Mouse (Mus musculus): ENCODE data around the gene Bahd1. TPM values are rescaled to one million over a fixed set of nuclear protein-coding genes. Genes with fewer than 3 reads are reported as not detected.

Gene Bahd1
- polyA plus RNA-seq, 1 experiment from 2014 or later, result 1.2 TPM

DNA sequence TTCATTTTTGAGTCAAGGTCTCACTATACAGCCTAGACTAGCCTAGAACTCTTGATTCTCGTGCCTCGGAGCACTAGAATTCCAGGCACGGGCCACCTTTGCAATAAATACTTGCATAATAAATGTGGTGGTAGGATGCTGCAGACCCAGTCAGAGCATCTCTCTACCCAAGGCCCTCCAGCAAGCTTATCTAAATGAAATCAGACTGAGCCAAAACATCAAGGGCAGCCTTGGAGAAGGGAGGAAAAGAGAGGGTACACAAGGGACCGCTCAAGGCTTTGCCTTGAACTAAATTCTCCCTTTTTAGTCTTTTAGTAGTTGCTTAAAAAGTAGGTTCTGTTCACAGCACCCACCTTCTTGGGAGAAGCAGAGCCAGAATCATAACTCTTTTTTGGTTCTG lies 9.0 kb upstream of the Bahd1 start:
- WGBS, result 89% methylated on average over 4 of the region's 4 CpGs
- H3K27me3 ChIP-seq (ENCODE audit: control insufficient read depth, insufficient read depth, low read length), result peaks cover 20% of the 10 kb centered on the region

DNA sequence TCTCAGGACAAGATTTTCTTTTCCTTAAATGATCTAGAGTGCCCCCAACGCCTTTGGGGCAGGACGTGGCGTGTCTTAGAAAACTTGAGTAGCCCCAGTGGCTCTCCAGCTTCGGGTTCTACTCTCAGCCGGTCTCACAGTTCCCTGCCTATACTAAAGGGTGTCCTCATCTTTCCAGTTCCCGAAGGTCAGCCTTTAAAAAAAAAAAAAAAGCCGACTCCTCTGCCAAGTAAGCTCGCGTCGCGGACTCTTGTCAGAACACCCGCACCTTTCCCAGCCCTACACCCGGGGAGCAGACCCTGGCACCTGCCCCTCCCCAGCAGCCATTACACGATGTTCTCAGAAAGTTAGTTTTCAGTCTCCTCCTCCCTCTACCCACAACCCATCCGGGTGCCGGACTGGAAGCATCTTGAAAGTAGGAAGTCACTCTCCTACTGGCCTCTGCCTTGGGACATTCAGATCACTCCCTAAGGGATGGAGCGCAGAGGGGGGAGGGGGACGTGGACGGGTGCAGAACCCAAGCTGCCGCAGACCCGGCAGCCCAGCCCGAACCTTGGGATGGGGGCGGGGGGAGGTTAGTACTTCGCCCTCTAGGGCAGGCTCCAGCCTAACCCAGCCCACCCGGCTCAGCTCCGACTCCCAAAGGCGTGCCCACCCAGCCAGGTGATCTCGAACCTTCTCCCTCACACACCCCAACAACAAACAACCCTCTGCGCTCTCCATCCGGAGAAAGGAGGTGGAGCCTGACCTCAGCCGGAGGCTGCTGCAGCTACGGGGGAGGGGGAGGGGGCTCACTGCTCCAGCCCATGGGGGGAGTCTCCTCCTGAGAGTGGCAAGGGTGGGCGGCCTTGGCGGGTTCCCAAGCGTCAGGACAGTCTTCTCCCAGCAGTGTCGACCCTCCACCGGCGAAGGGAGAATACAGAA lies 3.9 kb upstream of the Bahd1 start:
- peak; percentile 3; the same call in 1 of the 2 replicates for ATAC-seq (replicated peaks; ENCODE audit: insufficient number of reproducible peaks, low FRiP score, low TSS enrichment, low read depth)
- Histone ChIP-seq H3K9ac (replicated peaks; ENCODE audit: low read length) (peak overlapping the region; percentile 43), H3K4me3 (ENCODE audit: low read depth, low read length) (peak overlapping the region; percentile 45), H3K27me3 (ENCODE audit: control insufficient read depth, insufficient read depth, low read length) (peaks cover 59% of the 10 kb centered on the region), H3K4me1 (ENCODE audit: control insufficient read depth, insufficient read depth, low read length) (peaks cover 21% of the 10 kb centered on the region), H3K4me2 (ENCODE audit: low read depth, low read length) (peak overlapping the region; percentile 83), H3K9me3 (replicated peaks; ENCODE audit: control insufficient read depth, low read length) (no peaks in the 10 kb centered on the region), H3K27ac (replicated peaks; ENCODE audit: low read depth, low read length) (no peak overlapping the region), H3K36me3 (replicated peaks; ENCODE audit: control insufficient read depth, insufficient read depth, low read depth, low read length) (no peaks in the 10 kb centered on the region)
- WGBS, result under 1% methylated on average over 38 of the region's 38 CpGs
- peak; percentile 50 for DNase-seq (ENCODE audit: low spot score)

More for the DNA sequence above, 9.0 kb upstream of the Bahd1 start:
- DNase-seq (ENCODE audit: low spot score) (no peak), ATAC-seq (replicated peaks; ENCODE audit: insufficient number of reproducible peaks, low FRiP score, low TSS enrichment, low read depth) (no peak)
- no peak overlapping the region for H3K27ac ChIP-seq (replicated peaks; ENCODE audit: low read depth, low read length)
- no peaks in the 10 kb centered on the region for H3K36me3 ChIP-seq (replicated peaks; ENCODE audit: control insufficient read depth, insufficient read depth, low read depth, low read length)
- no peaks in the 10 kb centered on the region for H3K9me3 ChIP-seq (replicated peaks; ENCODE audit: control insufficient read depth, low read length)
- H3K4me3 ChIP-seq (ENCODE audit: low read depth, low read length), result no peak overlapping the region
- H3K4me2 ChIP-seq (ENCODE audit: low read depth, low read length), result no peak overlapping the region
- H3K9ac ChIP-seq (replicated peaks; ENCODE audit: low read length), result no peak overlapping the region
- H3K4me1 ChIP-seq (ENCODE audit: control insufficient read depth, insufficient read depth, low read length), result peaks cover under 1% of the 10 kb centered on the region; the same call in 1 of the 2 replicates

GRCm38 (mm10) chr2:118896914-118897291 lies 3.3 kb upstream of the Bahd1 start:
- peaks cover 21% of the 10 kb centered on the region for H3K4me1 ChIP-seq (ENCODE audit: control insufficient read depth, insufficient read depth, low read length)
- peaks cover 59% of the 10 kb centered on the region for H3K27me3 ChIP-seq (ENCODE audit: control insufficient read depth, insufficient read depth, low read length)
- H3K4me3 ChIP-seq (ENCODE audit: low read depth, low read length), result peak overlapping the region; percentile 45
- ATAC-seq (replicated peaks; ENCODE audit: insufficient number of reproducible peaks, low FRiP score, low TSS enrichment, low read depth), result no peak
- H3K4me2 ChIP-seq (ENCODE audit: low read depth, low read length), result peak overlapping the region; percentile 83
- H3K9me3 ChIP-seq (replicated peaks; ENCODE audit: control insufficient read depth, low read length), result no peaks in the 10 kb centered on the region
- H3K27ac ChIP-seq (replicated peaks; ENCODE audit: low read depth, low read length), result no peak overlapping the region
- under 1% methylated on average over 13 of the region's 13 CpGs for WGBS
- peak overlapping the region; percentile 43 for H3K9ac ChIP-seq (replicated peaks; ENCODE audit: low read length)
- no peak for DNase-seq (ENCODE audit: low spot score)
- no peaks in the 10 kb centered on the region for H3K36me3 ChIP-seq (replicated peaks; ENCODE audit: control insufficient read depth, insufficient read depth, low read depth, low read length)

- peaks cover 59% of the 10 kb centered on the region for H3K27me3 ChIP-seq (ENCODE audit: control insufficient read depth, insufficient read depth, low read length)
- no peak overlapping the region for H3K9ac ChIP-seq (replicated peaks; ENCODE audit: low read length)
- no peak overlapping the region for H3K4me3 ChIP-seq (ENCODE audit: low read depth, low read length)
- H3K36me3 ChIP-seq (replicated peaks; ENCODE audit: control insufficient read depth, insufficient read depth, low read depth, low read length), result no peaks in the 10 kb centered on the region
- no peak for ATAC-seq (replicated peaks; ENCODE audit: insufficient number of reproducible peaks, low FRiP score, low TSS enrichment, low read depth)
- no peaks in the 10 kb centered on the region for H3K9me3 ChIP-seq (replicated peaks; ENCODE audit: control insufficient read depth, low read length)
- WGBS, result under 1% methylated on average over 7 of the region's 7 CpGs
- H3K27ac ChIP-seq (replicated peaks; ENCODE audit: low read depth, low read length), result no peak overlapping the region
- H3K4me1 ChIP-seq (ENCODE audit: control insufficient read depth, insufficient read depth, low read length), result peaks cover 21% of the 10 kb centered on the region
- no peak for DNase-seq (ENCODE audit: low spot score)
- peak overlapping the region; percentile 83 for H3K4me2 ChIP-seq (ENCODE audit: low read depth, low read length)
Observed at GRCm38 (mm10) chr2:118897392-118897791, 2.8 kb upstream of the Bahd1 start.

DNA sequence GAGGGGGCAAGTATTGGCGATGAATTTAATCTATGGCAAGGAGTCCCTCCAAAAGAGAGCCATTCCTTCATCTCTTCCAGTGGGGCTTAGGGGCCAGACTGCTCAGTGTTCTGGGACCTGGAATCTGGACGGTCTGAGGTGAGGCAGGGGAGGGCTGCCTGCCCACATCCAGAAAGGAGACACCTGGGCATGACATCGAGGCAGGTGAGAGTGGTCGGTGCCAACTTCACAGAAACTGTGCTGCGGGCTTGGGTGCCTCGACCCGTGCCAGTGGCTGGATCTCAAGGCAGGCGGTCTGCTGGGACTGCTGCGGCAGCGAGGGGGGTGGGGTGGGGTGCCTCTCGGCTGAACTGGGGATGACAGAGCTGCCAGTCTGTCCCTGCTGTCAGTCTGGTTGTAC lies 2.4 kb upstream of the Bahd1 start:
- Histone ChIP-seq H3K4me1 (ENCODE audit: control insufficient read depth, insufficient read depth, low read length) (peaks cover 21% of the 10 kb centered on the region), H3K4me3 (ENCODE audit: low read depth, low read length) (no peak overlapping the region)
- WGBS, result 2% methylated on average over 11 of the region's 11 CpGs

GRCm38 (mm10) chr2:118898771-118899170 lies 1.4 kb upstream of the Bahd1 start:
- peaks cover 21% of the 10 kb centered on the region for H3K4me1 ChIP-seq (ENCODE audit: control insufficient read depth, insufficient read depth, low read length)
- H3K36me3 ChIP-seq (replicated peaks; ENCODE audit: control insufficient read depth, insufficient read depth, low read depth, low read length), result no peaks in the 10 kb centered on the region
- no peak overlapping the region for H3K4me3 ChIP-seq (ENCODE audit: low read depth, low read length)
- H3K27ac ChIP-seq (replicated peaks; ENCODE audit: low read depth, low read length), result no peak overlapping the region
- H3K27me3 ChIP-seq (ENCODE audit: control insufficient read depth, insufficient read depth, low read length), result peaks cover 63% of the 10 kb centered on the region
- no peak overlapping the region for H3K9ac ChIP-seq (replicated peaks; ENCODE audit: low read length)
- no peaks in the 10 kb centered on the region for H3K9me3 ChIP-seq (replicated peaks; ENCODE audit: control insufficient read depth, low read length)
- ATAC-seq (replicated peaks; ENCODE audit: insufficient number of reproducible peaks, low FRiP score, low TSS enrichment, low read depth), result no peak
- no peak for DNase-seq (ENCODE audit: low spot score)
- no peak overlapping the region for H3K4me2 ChIP-seq (ENCODE audit: low read depth, low read length)
- 0% methylated on average over 4 of the region's 4 CpGs for WGBS

More for the DNA sequence above, 2.4 kb upstream of the Bahd1 start:
- Histone ChIP-seq H3K9ac (replicated peaks; ENCODE audit: low read length) (no peak overlapping the region), H3K4me2 (ENCODE audit: low read depth, low read length) (no peak overlapping the region), H3K9me3 (replicated peaks; ENCODE audit: control insufficient read depth, low read length) (no peaks in the 10 kb centered on the region), H3K27ac (replicated peaks; ENCODE audit: low read depth, low read length) (no peak overlapping the region), H3K27me3 (ENCODE audit: control insufficient read depth, insufficient read depth, low read length) (peaks cover 62% of the 10 kb centered on the region), H3K36me3 (replicated peaks; ENCODE audit: control insufficient read depth, insufficient read depth, low read depth, low read length) (no peaks in the 10 kb centered on the region)
- ATAC-seq (replicated peaks; ENCODE audit: insufficient number of reproducible peaks, low FRiP score, low TSS enrichment, low read depth), result no peak
- no peak for DNase-seq (ENCODE audit: low spot score)

GRCm38 (mm10) chr2:118899306-118899705 lies 871 bp upstream of the Bahd1 start:
- WGBS, result 12% methylated on average over 7 of the region's 7 CpGs
- peaks cover 64% of the 10 kb centered on the region for H3K27me3 ChIP-seq (ENCODE audit: control insufficient read depth, insufficient read depth, low read length)
- no peak for DNase-seq (ENCODE audit: low spot score)
- peaks cover 21% of the 10 kb centered on the region for H3K4me1 ChIP-seq (ENCODE audit: control insufficient read depth, insufficient read depth, low read length)
- H3K9me3 ChIP-seq (replicated peaks; ENCODE audit: control insufficient read depth, low read length), result no peaks in the 10 kb centered on the region
- no peaks in the 10 kb centered on the region for H3K36me3 ChIP-seq (replicated peaks; ENCODE audit: control insufficient read depth, insufficient read depth, low read depth, low read length)
- H3K4me3 ChIP-seq (ENCODE audit: low read depth, low read length), result no peak overlapping the region
- H3K27ac ChIP-seq (replicated peaks; ENCODE audit: low read depth, low read length), result no peak overlapping the region
- no peak overlapping the region for H3K4me2 ChIP-seq (ENCODE audit: low read depth, low read length)
- H3K9ac ChIP-seq (replicated peaks; ENCODE audit: low read length), result no peak overlapping the region
- ATAC-seq (replicated peaks; ENCODE audit: insufficient number of reproducible peaks, low FRiP score, low TSS enrichment, low read depth), result no peak

DNA sequence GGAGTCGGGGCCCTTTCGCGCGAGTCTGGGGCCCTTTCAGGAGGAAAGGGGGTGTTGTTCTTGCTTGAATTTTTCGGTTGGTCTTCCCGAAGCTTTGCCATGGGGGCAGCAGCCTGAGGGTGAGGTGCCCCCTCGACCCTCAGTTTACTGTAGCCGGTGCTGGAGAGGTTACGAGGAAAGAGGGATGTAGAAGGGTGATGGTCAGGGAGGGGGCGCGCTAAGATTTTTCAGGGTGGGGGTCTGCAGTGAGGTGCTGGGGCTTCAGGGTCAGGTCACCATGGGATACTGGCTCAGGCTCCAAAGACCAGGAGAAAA lies 606 bp downstream of the Bahd1 start:
- H3K9me3 ChIP-seq (replicated peaks; ENCODE audit: control insufficient read depth, low read length), result no peaks in the 10 kb centered on the region
- peak; percentile 0; the same call in 1 of the 2 replicates for ATAC-seq (replicated peaks; ENCODE audit: insufficient number of reproducible peaks, low FRiP score, low TSS enrichment, low read depth)
- peak overlapping the region; percentile 100 for H3K4me2 ChIP-seq (ENCODE audit: low read depth, low read length)
- H3K4me3 ChIP-seq (ENCODE audit: low read depth, low read length), result peak overlapping the region; percentile 88
- DNase-seq (ENCODE audit: low spot score), result no peak
- H3K4me1 ChIP-seq (ENCODE audit: control insufficient read depth, insufficient read depth, low read length), result peaks cover 21% of the 10 kb centered on the region
- no peaks in the 10 kb centered on the region for H3K36me3 ChIP-seq (replicated peaks; ENCODE audit: control insufficient read depth, insufficient read depth, low read depth, low read length)
- H3K27me3 ChIP-seq (ENCODE audit: control insufficient read depth, insufficient read depth, low read length), result peaks cover 51% of the 10 kb centered on the region
- peak overlapping the region; percentile 40 for H3K9ac ChIP-seq (replicated peaks; ENCODE audit: low read length)
- 1% methylated on average over 9 of the region's 11 CpGs for WGBS
- H3K27ac ChIP-seq (replicated peaks; ENCODE audit: low read depth, low read length), result no peak overlapping the region
